Mouse (Mus musculus) right cerebral cortex, postnatal 25 days (tissue): Measurements from ENCODE around the gene Acod1.

Experiments used
- DNase-seq: peaks from one replicate; pipeline ENCODE4 v3.0.0; 2022

The Acod1 gene

DNA sequence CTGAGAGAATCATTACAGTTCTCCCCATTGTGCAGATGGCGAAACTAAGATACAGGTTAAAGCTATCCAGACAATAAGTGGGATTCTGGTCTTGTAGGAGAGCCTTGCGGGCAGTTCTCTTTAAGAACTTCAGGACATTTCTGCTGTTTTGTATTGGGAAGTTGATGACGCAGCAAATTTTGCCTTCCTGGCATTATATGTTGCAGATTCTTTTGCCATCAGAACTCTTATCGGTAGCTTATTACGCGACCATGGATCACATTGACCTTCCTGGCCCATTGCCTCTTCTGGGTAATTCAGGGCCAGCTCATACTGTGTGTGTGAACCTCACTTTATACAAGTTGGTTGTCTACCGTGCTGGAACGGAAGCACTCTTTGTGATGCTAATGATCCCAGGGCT is 27.0 kb downstream of the Acod1 start:
- no peak for DNase-seq

DNA sequence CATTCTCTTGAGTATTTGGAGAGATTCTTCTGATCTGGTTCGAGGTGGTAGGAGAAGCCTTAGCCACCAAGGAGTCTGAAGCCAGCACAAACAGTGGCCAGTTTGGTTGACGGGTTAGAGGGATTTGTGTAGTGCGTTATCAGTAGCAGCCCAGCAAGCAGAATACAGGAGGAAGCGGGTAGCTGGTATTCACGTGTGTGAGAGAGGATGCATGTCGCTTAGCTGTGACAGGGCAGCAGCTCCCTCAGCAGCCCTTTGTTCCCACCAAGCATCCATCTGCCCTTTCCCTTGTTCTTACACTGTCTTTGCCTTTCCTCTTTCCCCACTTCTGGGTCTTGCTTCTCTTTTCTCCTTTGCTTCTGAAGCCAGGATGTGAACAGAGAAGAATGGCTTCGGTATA is 28.4 kb downstream of the Acod1 start:
- no peak for DNase-seq

DNA sequence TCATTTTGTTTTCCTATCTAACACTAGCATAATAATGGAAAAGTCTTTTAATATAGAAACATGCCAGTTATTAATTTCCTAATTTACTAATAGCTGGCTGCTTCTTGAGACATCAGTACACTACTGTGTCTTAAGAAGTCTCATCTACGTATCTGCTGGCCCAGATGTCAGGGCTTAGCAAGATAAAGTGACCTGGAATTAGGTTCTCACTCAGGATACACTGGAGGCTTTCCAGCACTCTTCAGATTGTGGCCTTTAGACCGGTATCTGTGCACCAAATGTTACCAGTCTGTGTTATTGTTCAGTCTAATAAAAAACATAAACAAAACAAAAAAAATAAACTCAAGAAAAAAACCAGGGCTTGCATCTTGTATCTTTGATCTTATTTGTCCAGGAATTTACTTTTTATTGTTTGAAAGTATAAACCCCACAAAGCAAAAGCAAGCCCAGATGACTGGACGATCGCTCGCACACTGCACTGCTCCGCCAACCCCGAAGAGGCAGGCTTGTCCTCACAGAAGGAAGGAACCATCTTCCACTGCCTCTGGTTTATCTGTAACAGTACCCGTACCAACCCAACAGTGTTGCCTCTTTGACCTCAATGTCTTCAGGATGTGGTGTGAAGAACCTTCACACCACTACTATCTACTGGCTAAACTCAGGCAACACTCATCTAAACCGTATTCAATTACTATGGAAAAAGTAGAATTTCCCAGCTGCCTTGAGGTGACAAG is 30.7 kb downstream of the Acod1 start:
- no peak for DNase-seq

DNA sequence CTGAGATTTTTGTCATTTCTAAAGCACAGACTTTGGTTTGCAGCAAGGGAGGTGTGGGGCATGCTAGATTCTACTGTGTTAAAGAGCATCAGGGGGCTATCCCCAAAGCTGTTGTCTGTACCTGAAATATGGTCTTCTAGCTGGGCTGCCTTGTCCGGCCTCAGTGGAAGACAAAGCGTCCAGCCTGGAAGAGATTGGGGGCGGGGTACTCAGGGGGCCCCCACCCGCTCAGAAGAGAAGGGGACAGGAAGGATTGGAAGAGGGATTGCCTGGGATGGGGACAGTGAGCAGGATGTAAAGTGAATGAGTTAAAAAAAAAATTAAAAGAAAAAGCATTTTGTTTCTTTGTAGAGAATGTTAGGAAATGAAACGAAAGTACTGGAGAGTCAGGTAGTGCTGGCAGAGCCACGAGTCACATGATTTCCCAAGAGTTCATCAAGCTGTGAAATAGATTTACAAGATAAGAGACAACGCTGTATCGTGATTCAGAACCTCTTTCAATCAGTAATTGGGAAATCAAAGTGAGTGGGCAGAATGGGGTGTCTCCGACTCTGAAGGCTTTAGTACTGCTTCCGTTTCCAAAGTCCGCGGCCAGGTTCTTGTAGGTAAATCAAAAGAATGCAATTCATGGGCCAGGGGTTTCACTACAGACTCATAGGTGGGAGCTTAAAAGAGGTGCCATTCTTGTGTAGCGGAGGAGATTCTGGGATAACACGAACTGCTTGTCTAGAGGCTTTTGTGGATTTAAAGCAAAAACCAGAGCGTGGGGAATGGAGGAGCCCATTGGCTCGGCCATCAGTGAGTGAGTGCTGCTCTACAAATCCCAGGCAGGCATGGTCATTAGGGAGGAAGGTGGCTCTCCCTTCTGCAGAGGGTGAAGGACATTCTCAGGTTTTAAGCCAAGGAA is 31.5 kb downstream of the Acod1 start:
- no peak for DNase-seq

- DNase-seq = no peak
Observed at GRCm38 (mm10) chr14:103079209-103079977, 32.6 kb downstream of the Acod1 start.

GRCm38 (mm10) chr14:103085840-103086533 is 39.2 kb downstream of the Acod1 start:
- DNase-seq = no peak

DNA sequence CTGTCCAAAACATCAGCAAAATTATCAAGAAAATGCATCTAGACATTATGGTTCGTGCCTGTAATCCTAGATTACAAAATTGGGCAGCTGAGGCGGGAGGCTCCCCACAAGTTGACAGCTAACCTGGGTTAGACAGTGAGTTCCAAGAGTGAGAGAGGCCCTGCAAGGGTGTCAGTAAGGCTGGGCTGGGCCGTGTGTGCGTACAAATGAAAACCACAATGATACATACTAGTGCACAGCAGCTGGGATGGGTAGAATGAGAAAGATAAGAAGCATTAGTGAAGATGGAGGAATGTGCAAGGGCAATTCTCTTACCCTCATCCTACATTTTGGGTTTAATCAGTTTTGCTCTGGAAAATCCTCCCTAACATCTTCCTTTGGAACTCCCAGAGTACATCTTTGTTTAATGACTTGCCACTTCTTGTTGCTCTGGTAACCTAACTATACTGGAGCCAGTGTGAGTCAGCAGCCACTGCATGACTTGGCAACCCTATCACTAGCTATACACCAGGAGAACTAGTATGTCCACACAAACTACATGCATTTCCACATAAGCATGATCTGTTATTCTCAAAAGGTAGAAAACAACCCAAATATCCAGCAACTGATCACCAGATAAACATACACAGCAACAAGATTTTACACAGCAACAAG is 40.0 kb downstream of the Acod1 start:
- DNase-seq = no peak

DNA sequence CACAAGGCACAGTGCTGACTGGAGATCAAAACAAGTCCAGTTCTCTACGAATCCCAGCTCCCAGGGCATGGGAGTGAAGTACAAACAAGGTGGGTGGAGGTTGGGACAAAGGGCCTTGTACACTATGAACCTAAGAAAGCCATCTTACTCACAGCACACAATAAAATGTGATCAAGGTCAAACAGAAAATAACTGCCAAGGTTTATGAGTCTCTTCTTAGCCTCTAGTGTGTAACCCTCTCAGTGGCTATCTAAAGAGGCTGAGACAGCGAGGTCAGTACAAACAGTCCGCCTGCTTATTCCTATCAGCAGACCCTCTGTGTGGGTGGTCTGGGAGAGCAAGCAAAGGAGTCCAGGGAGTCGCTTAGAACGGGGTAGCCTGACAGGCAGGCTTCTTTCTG is 41.1 kb downstream of the Acod1 start:
- DNase-seq = no peak

DNA sequence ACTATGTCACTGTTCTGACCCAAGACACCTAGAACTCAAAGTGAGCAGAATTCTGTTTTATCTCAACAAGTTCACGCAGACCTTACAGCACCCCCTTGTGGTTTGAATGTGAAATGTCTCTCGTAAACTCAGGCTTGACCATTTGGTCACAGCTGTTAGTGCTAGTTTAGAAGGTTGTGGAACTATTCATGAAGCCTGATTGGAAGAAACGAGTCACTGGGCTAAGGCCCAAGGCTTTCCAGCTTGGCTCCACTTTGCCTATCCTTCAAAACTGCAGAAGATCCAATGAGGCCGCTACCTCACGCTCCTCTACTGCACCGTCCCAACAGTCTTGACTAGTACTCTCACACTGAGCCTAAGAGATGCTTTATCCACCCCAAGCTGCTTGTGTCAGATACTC is 41.8 kb downstream of the Acod1 start:
- DNase-seq = no peak

DNA sequence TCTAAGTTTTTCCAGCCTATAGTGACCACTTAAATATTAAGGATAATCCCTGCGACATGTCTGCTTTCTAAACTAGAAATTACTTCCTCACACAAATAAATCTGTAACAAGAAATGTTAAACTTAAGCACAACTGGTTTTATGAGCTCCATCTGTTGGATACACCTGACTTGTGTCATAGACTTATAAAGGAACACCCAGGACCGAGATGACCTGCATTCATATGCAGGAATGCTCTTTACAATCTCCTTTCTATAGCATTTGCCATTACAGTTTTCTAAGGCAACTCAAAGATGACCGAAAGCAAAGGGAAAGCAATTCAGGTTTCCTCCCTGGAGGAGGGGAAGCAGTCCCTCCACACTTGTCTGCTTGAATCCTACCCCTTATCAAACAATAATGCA is 46.5 kb downstream of the Acod1 start:
- DNase-seq = no peak

DNA sequence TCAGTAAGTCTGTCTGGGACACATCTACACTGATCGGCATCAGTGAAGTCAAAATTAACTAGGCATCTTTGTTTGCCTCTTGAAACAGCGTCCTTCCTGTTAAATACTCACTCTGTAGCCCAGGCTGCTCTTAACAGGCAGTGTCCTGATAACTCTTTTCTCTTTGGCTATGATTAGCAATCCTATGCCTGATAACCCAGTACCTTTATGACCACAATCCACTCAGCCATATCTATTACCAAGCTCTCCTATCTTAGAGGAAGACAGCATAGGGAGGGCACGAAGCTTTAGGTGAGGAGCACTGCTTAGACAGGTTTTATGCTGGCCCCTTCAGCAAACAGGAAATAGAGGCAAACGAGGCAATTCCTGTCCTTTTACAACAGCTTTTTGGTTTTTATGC is 46.9 kb downstream of the Acod1 start:
- no peak for DNase-seq

DNA sequence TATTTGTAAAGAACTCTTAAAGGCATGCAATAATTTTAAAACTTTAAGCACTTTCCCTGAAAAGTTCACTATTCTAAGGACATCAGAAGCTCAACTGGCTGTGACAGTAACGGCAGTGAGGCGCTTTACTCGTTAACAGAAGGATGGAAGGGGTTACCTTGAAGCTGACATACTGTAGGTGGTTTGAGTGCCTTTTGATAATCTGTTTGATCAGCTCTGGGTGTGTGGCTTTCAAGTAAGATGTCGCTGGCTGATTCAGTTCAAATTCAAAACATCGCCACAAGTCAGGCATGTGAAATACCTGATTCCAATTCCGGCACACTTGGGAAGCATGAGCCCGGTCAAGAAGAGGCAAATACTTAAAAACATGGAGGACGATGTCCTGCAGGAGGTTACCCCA is 48.3 kb downstream of the Acod1 start:
- no peak for DNase-seq

DNA sequence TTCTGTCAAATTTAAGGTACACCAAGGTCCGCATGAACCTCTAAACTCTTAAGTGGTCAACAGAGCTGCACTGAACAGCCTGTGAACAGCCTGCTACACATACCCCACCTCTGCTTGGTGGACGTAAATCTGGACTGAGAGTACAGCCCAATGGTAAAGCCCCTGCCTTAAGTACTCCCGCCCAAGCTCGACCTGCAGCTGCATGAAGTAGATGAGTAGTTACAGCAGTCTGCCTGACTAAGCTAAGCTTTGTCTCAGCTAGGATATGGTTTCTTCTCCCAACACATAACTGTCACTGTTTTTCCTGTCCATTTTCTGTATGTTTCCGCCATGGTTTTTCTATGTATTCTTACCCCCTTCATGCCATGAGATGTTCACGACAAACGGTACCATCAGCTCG is 49.0 kb downstream of the Acod1 start:
- DNase-seq = no peak

GRCm38 (mm10) chr14:103096621-103097020 is 49.8 kb downstream of the Acod1 start:
- DNase-seq = no peak

GRCm38 (mm10) chr14:103098213-103098586 is 51.4 kb downstream of the Acod1 start:
- DNase-seq = no peak

DNA sequence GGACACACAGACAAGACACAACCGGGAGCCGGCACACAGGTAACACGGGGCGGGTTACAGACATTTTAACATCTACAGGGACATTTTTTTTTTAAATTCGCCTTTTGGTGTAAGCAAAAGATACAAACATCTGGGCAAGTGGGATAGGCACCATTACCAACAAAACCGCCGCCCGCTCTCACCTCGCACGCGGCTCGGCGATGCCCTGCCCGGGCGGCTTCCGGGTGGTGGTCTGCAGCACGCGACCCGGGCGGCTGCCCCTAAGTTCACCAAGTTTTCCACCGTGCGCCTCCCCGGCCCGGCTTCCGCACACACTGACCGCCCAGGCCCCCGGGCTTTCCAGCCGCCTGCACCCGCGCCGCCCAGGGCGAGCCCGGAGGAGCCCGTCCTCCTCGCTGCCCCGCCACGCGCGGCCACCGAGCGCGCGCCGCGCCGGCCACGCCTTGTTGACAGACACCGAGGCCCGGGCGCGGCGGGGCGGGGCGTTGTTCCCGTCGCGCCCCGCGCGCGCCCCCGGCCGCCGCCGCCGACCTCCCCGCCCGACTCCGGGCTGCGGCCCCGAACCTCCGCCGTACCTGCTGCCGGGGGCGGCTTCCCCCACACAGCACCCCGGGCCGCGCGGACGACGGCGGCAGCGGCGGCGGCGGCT is 51.9 kb downstream of the Acod1 start:
- peak; percentile 83 for DNase-seq

- DNase-seq = peak; percentile 83
Observed at GRCm38 (mm10) chr14:103099238-103099933, 52.6 kb downstream of the Acod1 start, which contains the start of gene Fbxl3. Fbxl3 (minus strand) TSS chr14:103099566.

DNA sequence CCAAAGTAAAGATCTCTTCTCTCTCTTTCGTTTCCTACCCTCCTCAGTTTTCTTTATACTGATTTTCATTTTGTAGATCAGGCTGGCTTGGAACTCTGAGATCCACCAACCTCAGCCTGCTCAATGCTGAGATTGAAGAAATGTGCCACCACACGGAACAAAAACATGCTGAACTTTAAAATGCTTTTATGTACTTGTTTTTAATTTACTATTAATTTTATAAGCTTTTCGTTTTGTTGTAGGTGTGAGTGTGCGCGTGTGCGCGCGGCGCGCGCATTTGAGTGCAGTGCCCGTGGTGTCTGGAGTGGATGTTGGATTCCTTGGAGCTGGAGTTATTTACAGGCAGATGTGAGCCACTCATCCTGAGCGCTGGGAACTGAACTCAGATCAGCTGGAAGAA is 53.5 kb downstream of the Acod1 start:
- no peak for DNase-seq

- DNase-seq = no peak
Observed at GRCm38 (mm10) chr14:103101171-103101570, 54.4 kb downstream of the Acod1 start.

DNA sequence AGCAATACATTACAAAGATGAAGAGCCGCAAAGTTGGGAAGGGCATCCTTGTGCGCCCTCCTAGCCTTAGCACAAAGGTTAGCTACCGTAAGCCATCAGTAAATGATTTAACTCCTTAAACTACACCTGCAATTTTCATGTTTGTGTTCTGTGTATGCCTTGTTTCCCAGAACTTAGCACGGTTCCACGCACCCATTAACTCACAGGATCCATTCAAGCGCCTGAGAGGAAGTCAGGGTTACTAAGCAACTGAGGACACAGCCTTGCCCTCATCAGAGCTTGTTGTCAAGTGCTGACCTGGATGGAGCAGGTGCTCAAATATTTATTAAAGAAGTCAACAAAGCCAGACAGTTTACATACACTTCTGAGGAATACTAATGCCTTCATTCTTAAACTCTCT is 55.5 kb downstream of the Acod1 start:
- DNase-seq = no peak

DNA sequence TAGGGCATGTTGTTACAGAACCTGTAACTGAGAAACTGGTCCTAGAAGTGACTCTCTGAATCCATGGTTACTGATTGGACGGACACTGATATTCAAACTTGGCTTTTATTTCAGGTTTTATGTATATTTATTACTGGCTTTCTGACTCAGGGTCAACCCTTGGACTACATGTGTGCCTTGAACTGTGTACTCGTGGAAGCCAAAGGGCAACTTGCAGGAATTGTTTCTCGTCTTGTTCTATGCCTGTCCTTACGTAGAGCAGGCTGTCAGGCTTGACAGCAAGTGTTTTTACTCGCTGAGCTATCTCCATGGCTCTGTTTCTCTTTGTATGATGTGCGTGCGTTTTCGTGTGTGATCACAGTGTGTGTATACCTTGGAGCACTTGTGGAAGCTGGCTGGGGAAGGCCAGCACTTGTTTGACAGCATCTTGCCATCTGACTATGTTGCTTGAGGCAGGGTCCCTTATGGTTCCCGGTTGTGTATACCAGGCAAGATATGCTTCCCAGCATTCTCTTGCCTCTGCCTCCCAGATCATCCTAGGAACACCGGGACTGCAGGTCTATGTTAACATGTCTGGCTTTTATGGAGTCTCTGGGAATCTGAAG is 56.1 kb downstream of the Acod1 start:
- no peak for DNase-seq
